In genomic region chr5:120604839-120605238, GRCm38 (mm10) we compare ENCODE assay signal across 8 mouse cellular contexts. TPM values are rescaled to one million over a fixed set of nuclear protein-coding genes. Genes with fewer than 3 reads are reported as not detected.
DNase-seq lines count a peak whose midpoint lies in the region; ATAC-seq and TF ChIP-seq lines count a peak whose summit lies in the region.

No protein-coding gene starts in this region.

- H3K4me3 ChIP-seq in cerebellum, adult 2 months (replicated peaks; ENCODE audit: insufficient read depth, low read depth, low read length) = peak overlapping the region; percentile 68
- peak overlapping the region; percentile 41 for H3K4me3 ChIP-seq in forebrain, postnatal 0 days (ENCODE audit: low read depth, low read length)
- peak overlapping the region; percentile 49 for H3K4me3 ChIP-seq in hindbrain, embryonic 10.5 days

- no peaks in the 10 kb centered on the region for H3K27me3 ChIP-seq in cerebellum, adult 2 months (ENCODE audit: control insufficient read depth, insufficient read depth, low read length)
- H3K27me3 ChIP-seq in forebrain, postnatal 0 days (ENCODE audit: insufficient read depth, low read length) = no peaks in the 10 kb centered on the region
- H3K27me3 ChIP-seq in hindbrain, embryonic 10.5 days (ENCODE audit: insufficient read depth, poor library complexity, severe bottlenecking) = no peaks in the 10 kb centered on the region

- H3K27ac ChIP-seq in cerebellum, adult 2 months (ENCODE audit: insufficient read depth, low read length) = peak overlapping the region; percentile 74
- H3K27ac ChIP-seq in forebrain, postnatal 0 days (ENCODE audit: low read depth, low read length) = peak overlapping the region; percentile 79
- peak overlapping the region; percentile 81 for H3K27ac ChIP-seq in hindbrain, embryonic 10.5 days

- 4% methylated on average over 6 of the region's 6 CpGs for WGBS in cerebellum, adult 2 months
- WGBS in forebrain, postnatal 0 days = 3% methylated on average over 6 of the region's 6 CpGs
- WGBS in hindbrain, embryonic 10.5 days = under 1% methylated on average over 6 of the region's 6 CpGs

- H3K4me1 ChIP-seq in cerebellum, adult 2 months (ENCODE audit: control insufficient read depth, insufficient read depth, low read length) = peaks cover 8% of the 10 kb centered on the region
- H3K4me1 ChIP-seq in forebrain, postnatal 0 days (ENCODE audit: insufficient read depth) = no peaks in the 10 kb centered on the region
- peaks cover 39% of the 10 kb centered on the region for H3K4me1 ChIP-seq in hindbrain, embryonic 10.5 days (replicated peaks)

- TF ChIP-seq POLR2A in cerebellum, adult 2 months (IDR thresholded peaks at IDR 0.05; ENCODE audit: borderline replicate concordance, insufficient read depth, low read length) = no peak

- no peaks in the 10 kb centered on the region for H3K36me3 ChIP-seq in forebrain, postnatal 0 days (ENCODE audit: insufficient read depth)
- H3K36me3 ChIP-seq in hindbrain, embryonic 10.5 days = peaks cover 20% of the 10 kb centered on the region

- peak overlapping the region; percentile 65 for H3K4me2 ChIP-seq in forebrain, postnatal 0 days (ENCODE audit: low read depth)

- DNase-seq in MN1 (ENCODE audit: low spot score) = peak; percentile 87
- DNase-seq in cerebellum, adult 2 months = peak; percentile 87 to 91
- DNase-seq in forebrain, postnatal 0 days = peak; percentile 87
- DNase-seq in hindbrain, embryonic 10.5 days (ENCODE audit: low spot score) = peak; percentile 82
- peak; percentile 76 to 90 for DNase-seq in layer of hippocampus, postnatal 14 days (ENCODE audit: low spot score in 2 of 2)
- DNase-seq in lung, postnatal 4 days = peak; percentile 74 to 86
- DNase-seq in right cerebral cortex, adult 2 months (ENCODE audit: low spot score in 2 of 2) = peak; percentile 88 to 90
- DNase-seq in urinary bladder, postnatal 14 days (ENCODE audit: low spot score) = peak; percentile 90

- no peaks in the 10 kb centered on the region for H3K9me3 ChIP-seq in forebrain, postnatal 0 days (ENCODE audit: low read length)
- H3K9me3 ChIP-seq in hindbrain, embryonic 10.5 days = no peaks in the 10 kb centered on the region

- ATAC-seq in forebrain, postnatal 0 days = peak; percentile 53

- peak overlapping the region; percentile 58; the same call in 1 of the 2 replicates for H3K9ac ChIP-seq in forebrain, postnatal 0 days

- peak; percentile 79 for TF ChIP-seq CTCF in cerebellum, adult 2 months (IDR thresholded peaks at IDR 0.05; ENCODE audit: borderline replicate concordance, insufficient read depth, low read depth, low read length)
- peak; percentile 86 for TF ChIP-seq CTCF in forebrain, postnatal 0 days (IDR thresholded peaks at IDR 0.05; ENCODE audit: low read depth)

RNA-seq across cellular contexts. Expression of gene Rita1, which starts 7.5 kb away (rescaled TPM):
- 43.7 and 47.3 TPM in 2 replicates for polyA plus RNA-seq in cerebellum, adult 2 months (2012; rRNA removed)
- total RNA-seq in forebrain, postnatal 0 days (2014; rRNA removed) = 24.1 and 36.5 TPM in 2 replicates
- 28.6 and 31.8 TPM in 2 replicates for polyA plus RNA-seq in forebrain, postnatal 0 days (2015; fragmentation: Nextera tagmentation; extraction: Ambion mirVana)
- polyA plus RNA-seq in hindbrain, embryonic 10.5 days (2016; fragmentation: Nextera tagmentation; extraction: Ambion mirVana) = 19.0 and 19.6 TPM in 2 replicates
- 10 to 100 TPM; 24.8 to 26.8 TPM for total RNA-seq in layer of hippocampus, postnatal 14 days (2021)

RNA-seq across cellular contexts. Expression of gene Ddx54, which starts 7.7 kb away (rescaled TPM):
- 24.1 and 25.4 TPM in 2 replicates for polyA plus RNA-seq in cerebellum, adult 2 months (2012; rRNA removed)
- total RNA-seq in forebrain, postnatal 0 days (2014; rRNA removed) = 43.9 and 46.0 TPM in 2 replicates
- 35.5 and 40.0 TPM in 2 replicates for polyA plus RNA-seq in forebrain, postnatal 0 days (2015; fragmentation: Nextera tagmentation; extraction: Ambion mirVana)
- polyA plus RNA-seq in hindbrain, embryonic 10.5 days (2016; fragmentation: Nextera tagmentation; extraction: Ambion mirVana) = 62.2 and 64.7 TPM in 2 replicates
- 10 to 100 TPM; 41.7 to 44.4 TPM for total RNA-seq in layer of hippocampus, postnatal 14 days (2021)

RNA-seq across cellular contexts. Expression of gene Iqcd, which starts 16.0 kb away (rescaled TPM):
- 1.8 and 2.0 TPM in 2 replicates for polyA plus RNA-seq in cerebellum, adult 2 months (2012; rRNA removed)
- 1.4 and 2.0 TPM in 2 replicates for total RNA-seq in forebrain, postnatal 0 days (2014; rRNA removed)
- polyA plus RNA-seq in forebrain, postnatal 0 days (2015; fragmentation: Nextera tagmentation; extraction: Ambion mirVana) = 1.4 and 1.8 TPM in 2 replicates
- 1.3 and 2.8 TPM in 2 replicates for polyA plus RNA-seq in hindbrain, embryonic 10.5 days (2016; fragmentation: Nextera tagmentation; extraction: Ambion mirVana)
- 1 to 10 TPM in 1 of 2 experiments, under 1 TPM in 1; 0.52 to 2.4 TPM for total RNA-seq in layer of hippocampus, postnatal 14 days (2021)

RNA-seq across cellular contexts. Expression of gene Tpcn1, which starts 16.4 kb away (rescaled TPM):
- polyA plus RNA-seq in cerebellum, adult 2 months (2012; rRNA removed) = 47.3 and 56.6 TPM in 2 replicates
- 10.0 and 14.3 TPM in 2 replicates for total RNA-seq in forebrain, postnatal 0 days (2014; rRNA removed)
- polyA plus RNA-seq in forebrain, postnatal 0 days (2015; fragmentation: Nextera tagmentation; extraction: Ambion mirVana) = 7.9 and 11.1 TPM in 2 replicates
- polyA plus RNA-seq in hindbrain, embryonic 10.5 days (2016; fragmentation: Nextera tagmentation; extraction: Ambion mirVana) = 12.5 and 12.9 TPM in 2 replicates
- 10 to 100 TPM; 44.1 to 45.2 TPM for total RNA-seq in layer of hippocampus, postnatal 14 days (2021)

RNA-seq across cellular contexts. Expression of gene Cfap73, which starts 29.2 kb away (rescaled TPM):
- polyA plus RNA-seq in cerebellum, adult 2 months (2012; rRNA removed) = 0.24 and 0.31 TPM in 2 replicates
- total RNA-seq in forebrain, postnatal 0 days (2014; rRNA removed) = 1.9 and 2.1 TPM in 2 replicates
- polyA plus RNA-seq in forebrain, postnatal 0 days (2015; fragmentation: Nextera tagmentation; extraction: Ambion mirVana) = 0.68 and 1.2 TPM in 2 replicates
- polyA plus RNA-seq in hindbrain, embryonic 10.5 days (2016; fragmentation: Nextera tagmentation; extraction: Ambion mirVana) = 0.85 TPM in 1 of 2 replicates, not detected in the other
- total RNA-seq in layer of hippocampus, postnatal 14 days (2021) = 1 to 10 TPM in 1 of 2 experiments, not detected in 1; 1.8 TPM

Comparison
In these comparisons a context has a peak if more than half of its experiments do, and no peak if none do; other contexts are left out.
1. Peak in every context shown above with its lines: DNase-seq, ATAC-seq, H3K4me3 ChIP-seq and H3K27ac ChIP-seq.